Mouse (Mus musculus): ENCODE measurements around the gene Gatad2a. TPM values are rescaled to one million over a fixed set of nuclear protein-coding genes. Genes with fewer than 3 reads are reported as not detected.
"Not testable (repeated sequence)": the region's sequence is repeated elsewhere in the genome, so short reads cannot be mapped to it uniquely, and the experiment has no call there.

The Gatad2a gene
- polyA plus RNA-seq, 1 experiment from 2014 or later: 55.6 TPM

DNA sequence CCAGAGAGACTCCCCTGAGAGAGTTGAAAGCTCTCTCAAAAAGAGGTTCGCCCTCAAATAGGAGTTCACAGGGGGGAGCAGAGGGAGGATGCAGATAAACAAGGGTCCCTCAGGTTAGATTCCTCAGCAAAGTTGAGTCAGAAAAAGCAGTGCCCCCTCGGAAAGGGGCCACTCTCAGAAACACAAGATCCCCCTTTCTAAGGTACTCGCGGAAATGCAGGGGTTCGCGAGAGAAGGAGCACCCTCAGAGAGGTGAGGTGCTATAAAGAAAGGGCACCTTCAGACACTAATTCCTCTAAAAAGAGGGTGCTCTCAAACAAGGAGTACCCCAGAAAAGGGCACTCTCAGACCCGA lies 785 bp downstream of the Gatad2a start:
- Histone ChIP-seq H3K4me3 (peak overlapping the region; percentile 93), H3K9me3 (replicated peaks) (no peaks in the 10 kb centered on the region), H3K27me3 (replicated peaks) (no peaks in the 10 kb centered on the region), H3K4me1 (replicated peaks) (peaks cover 30% of the 10 kb centered on the region), H3K27ac (ENCODE audit: poor library complexity, severe bottlenecking) (peak overlapping the region; percentile 88), H3K9ac (peak overlapping the region; percentile 91), H3K36me3 (0 out of 2 replicates have a peak, but pooled peaks cover 8% of the 10 kb centered on the region), H3K4me2 (peak overlapping the region; percentile 79)
- WGBS: under 1% methylated on average over 7 of the region's 7 CpGs
- ATAC-seq (ENCODE audit: insufficient number of reproducible peaks, low FRiP score): no peak

DNA sequence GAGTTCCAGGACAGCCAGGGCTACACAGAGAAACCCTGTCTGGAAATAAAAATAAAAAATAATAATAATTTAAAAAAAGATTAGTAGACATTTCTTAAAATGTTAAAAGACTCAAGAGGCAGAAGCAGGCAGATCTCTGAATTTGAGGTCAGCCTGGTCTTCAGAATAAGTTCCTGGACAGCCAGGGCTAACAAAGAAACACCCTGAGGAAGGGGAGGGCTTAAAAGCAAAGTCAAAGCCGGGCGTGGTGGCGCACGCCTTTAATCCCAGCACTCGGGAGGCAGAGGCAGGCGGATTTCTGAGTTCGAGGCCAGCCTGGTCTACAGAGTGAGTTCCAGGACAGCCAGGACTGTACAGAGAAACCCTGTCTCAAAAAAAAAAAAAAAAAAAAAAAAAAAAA lies 7.2 kb downstream of the Gatad2a start:
- WGBS: 94% methylated on average over 7 of the region's 7 CpGs
- H3K4me2 ChIP-seq; H3K36me3 ChIP-seq; H3K9me3 ChIP-seq (replicated peaks); H3K9ac ChIP-seq; H3K27me3 ChIP-seq (replicated peaks); ATAC-seq (ENCODE audit: insufficient number of reproducible peaks, low FRiP score); H3K4me3 ChIP-seq; H3K27ac ChIP-seq (ENCODE audit: poor library complexity, severe bottlenecking): not testable (repeated sequence)
- H3K4me1 ChIP-seq (replicated peaks): peaks cover 17% of the 10 kb centered on the region

DNA sequence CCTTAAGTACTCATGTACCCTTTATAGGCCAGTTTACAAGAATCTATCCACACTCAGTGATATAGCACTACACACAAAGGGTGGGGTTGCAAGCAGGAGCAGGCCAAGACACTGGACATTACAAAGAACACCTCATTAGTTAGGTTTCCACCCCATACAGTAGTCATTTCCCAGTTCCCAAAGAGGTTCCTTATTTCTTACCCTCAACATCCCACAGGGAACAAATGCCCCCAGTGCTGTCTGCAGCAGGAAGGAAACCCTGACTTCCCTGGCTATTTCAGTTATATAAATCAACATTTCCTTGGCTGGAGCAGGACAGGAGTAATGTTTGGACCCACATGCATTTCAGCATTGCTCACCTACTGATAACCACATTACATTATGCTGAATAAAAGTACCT lies 8.4 kb downstream of the Gatad2a start:
- no peak overlapping the region for H3K4me2 ChIP-seq
- no peaks in the 10 kb centered on the region for H3K9me3 ChIP-seq (replicated peaks)
- no peak overlapping the region for H3K9ac ChIP-seq
- H3K4me3 ChIP-seq: no peak overlapping the region
- no peaks in the 10 kb centered on the region for H3K27me3 ChIP-seq (replicated peaks)
- no peak overlapping the region for H3K27ac ChIP-seq (ENCODE audit: poor library complexity, severe bottlenecking)
- peaks cover 9% of the 10 kb centered on the region for H3K4me1 ChIP-seq (replicated peaks)
- H3K36me3 ChIP-seq: 0 out of 2 replicates have a peak, but pooled peaks cover 6% of the 10 kb centered on the region
- no peak for ATAC-seq (ENCODE audit: insufficient number of reproducible peaks, low FRiP score)

DNA sequence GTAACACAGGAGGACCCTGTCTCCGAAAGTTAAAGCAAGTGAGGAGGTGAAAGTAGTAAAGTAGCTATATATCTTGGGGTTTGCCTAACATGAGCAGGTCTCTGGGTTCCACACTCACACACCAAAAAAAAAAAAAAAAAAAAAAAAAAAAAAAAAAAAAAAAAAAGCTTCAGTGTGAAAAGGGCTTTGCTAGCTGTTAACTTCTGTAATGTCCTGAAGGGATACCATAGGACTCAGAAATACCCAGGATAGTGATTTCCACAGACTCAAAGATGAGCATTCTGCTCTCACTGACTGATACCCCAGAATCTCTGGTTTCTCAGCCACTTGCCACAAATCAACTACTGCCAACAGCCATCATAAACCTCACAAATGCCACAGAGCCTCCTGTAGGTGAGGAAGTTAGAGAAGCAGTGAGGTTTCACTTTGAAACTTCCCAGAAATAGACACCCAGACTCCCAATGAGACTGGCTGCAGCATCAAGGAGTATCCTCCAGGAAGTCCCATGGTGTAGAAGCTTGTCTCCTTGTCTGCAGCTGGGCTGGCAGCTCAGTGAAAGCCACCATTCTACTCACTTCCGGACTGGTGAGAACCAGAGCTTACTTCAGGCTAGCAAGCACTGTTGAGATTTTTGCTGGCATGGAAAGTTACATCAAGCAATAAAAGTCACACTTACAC lies 11.2 kb downstream of the Gatad2a start:
- H3K36me3 ChIP-seq: no peaks in the 10 kb centered on the region
- no peaks in the 10 kb centered on the region for H3K27me3 ChIP-seq (replicated peaks)
- ATAC-seq (ENCODE audit: insufficient number of reproducible peaks, low FRiP score): no peak
- no peak overlapping the region for H3K4me2 ChIP-seq
- no peaks in the 10 kb centered on the region for H3K9me3 ChIP-seq (replicated peaks)
- H3K4me3 ChIP-seq: no peak overlapping the region
- H3K27ac ChIP-seq (ENCODE audit: poor library complexity, severe bottlenecking): no peak overlapping the region
- H3K9ac ChIP-seq: no peak overlapping the region
- 74% methylated on average over 2 of the region's 2 CpGs for WGBS
- H3K4me1 ChIP-seq (replicated peaks): 0 out of 2 replicates have a peak, but pooled peaks cover 4% of the 10 kb centered on the region

DNA sequence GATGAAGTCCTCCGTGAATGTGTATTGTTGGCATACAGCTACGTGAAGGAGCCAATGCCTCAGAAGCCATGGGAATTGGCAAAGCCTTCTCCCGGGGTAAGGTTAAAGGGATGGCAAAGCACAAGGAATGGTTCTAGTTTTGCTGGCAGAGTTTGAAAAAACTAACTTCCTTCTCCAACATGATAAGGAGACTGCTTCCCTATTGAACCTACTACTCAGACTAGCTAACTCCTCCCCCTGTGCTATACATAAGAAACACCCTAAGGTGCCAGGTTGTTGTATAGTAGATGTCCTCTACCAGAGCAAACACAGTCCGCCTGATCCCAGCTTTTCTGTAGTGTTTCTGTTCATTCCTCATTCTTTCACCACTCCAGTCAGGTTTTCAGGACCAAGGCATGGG lies 17.7 kb downstream of the Gatad2a start:
- H3K4me2 ChIP-seq: no peak overlapping the region
- no peak overlapping the region for H3K27ac ChIP-seq (ENCODE audit: poor library complexity, severe bottlenecking)
- 94% methylated on average over 4 of the region's 4 CpGs for WGBS

DNA sequence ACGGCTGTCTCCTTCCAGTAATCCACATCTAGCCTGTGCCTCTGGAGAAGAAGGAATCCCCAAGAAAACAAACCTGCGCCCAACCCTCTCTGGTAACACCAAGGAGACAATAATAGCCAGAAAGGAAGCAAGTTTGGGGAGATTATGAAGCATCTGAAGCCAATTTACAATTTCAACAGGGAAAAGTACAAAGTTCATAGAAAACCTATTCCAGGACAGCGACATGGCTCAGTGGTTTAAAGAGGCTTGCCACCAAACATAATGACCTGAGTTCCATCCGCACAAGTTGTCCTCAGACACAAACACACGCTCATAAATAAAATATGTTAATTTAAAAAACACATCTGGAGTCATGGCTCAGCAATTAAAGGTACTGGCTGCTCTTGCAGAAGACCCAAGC lies 21.4 kb downstream of the Gatad2a start:
- Histone ChIP-seq H3K9ac (peak overlapping the region; percentile 97), H3K4me3 (peak overlapping the region; percentile 97), H3K27me3 (replicated peaks) (no peaks in the 10 kb centered on the region), H3K4me2 (peak overlapping the region; percentile 78), H3K36me3 (no peaks in the 10 kb centered on the region), H3K4me1 (replicated peaks) (peaks cover 44% of the 10 kb centered on the region), H3K27ac (ENCODE audit: poor library complexity, severe bottlenecking) (peak overlapping the region; percentile 86), H3K9me3 (replicated peaks) (no peaks in the 10 kb centered on the region)
- ATAC-seq (ENCODE audit: insufficient number of reproducible peaks, low FRiP score): no peak
- WGBS: 42% methylated on average over 5 of the region's 5 CpGs

More for the DNA sequence above, 17.7 kb downstream of the Gatad2a start:
- no peaks in the 10 kb centered on the region for H3K36me3 ChIP-seq
- H3K4me3 ChIP-seq: no peak overlapping the region
- no peak for ATAC-seq (ENCODE audit: insufficient number of reproducible peaks, low FRiP score)
- H3K27me3 ChIP-seq (replicated peaks): no peaks in the 10 kb centered on the region
- H3K9me3 ChIP-seq (replicated peaks): no peaks in the 10 kb centered on the region
- peaks cover 8% of the 10 kb centered on the region; the same call in 1 of the 2 replicates for H3K4me1 ChIP-seq (replicated peaks)
- no peak overlapping the region for H3K9ac ChIP-seq

DNA sequence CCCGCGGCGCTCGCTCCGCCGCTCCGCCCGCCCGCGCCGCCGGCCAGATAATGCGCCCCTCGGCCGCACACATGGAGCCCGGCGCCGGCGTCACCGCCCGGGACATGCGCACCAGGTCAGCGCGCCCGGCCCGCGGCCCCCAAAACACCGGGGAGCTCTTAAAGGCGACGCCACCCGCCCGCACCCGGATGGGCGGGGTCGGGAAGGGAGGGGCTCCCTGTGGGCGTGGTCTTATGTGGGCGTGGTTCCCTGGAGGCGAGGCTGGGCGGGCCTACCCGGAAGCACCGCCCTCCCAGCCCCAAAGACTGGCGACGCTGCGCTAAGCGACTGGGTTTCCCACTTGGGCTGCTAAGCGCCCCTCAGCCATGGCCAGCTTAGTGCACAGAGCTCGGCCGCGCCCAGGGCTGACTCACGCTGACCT lies 22.0 kb downstream of the Gatad2a start:
- H3K9me3 ChIP-seq (replicated peaks): no peaks in the 10 kb centered on the region
- no peaks in the 10 kb centered on the region for H3K36me3 ChIP-seq
- no peaks in the 10 kb centered on the region for H3K27me3 ChIP-seq (replicated peaks)
- ATAC-seq (ENCODE audit: insufficient number of reproducible peaks, low FRiP score): peak; percentile 96
- WGBS: under 1% methylated on average over 47 of the region's 50 CpGs
- H3K4me2 ChIP-seq: peak overlapping the region; percentile 78
- peak overlapping the region; percentile 97 for H3K4me3 ChIP-seq
- peak overlapping the region; percentile 86 for H3K27ac ChIP-seq (ENCODE audit: poor library complexity, severe bottlenecking)
- H3K4me1 ChIP-seq (replicated peaks): peaks cover 50% of the 10 kb centered on the region
- H3K9ac ChIP-seq: peak overlapping the region; percentile 97

DNA sequence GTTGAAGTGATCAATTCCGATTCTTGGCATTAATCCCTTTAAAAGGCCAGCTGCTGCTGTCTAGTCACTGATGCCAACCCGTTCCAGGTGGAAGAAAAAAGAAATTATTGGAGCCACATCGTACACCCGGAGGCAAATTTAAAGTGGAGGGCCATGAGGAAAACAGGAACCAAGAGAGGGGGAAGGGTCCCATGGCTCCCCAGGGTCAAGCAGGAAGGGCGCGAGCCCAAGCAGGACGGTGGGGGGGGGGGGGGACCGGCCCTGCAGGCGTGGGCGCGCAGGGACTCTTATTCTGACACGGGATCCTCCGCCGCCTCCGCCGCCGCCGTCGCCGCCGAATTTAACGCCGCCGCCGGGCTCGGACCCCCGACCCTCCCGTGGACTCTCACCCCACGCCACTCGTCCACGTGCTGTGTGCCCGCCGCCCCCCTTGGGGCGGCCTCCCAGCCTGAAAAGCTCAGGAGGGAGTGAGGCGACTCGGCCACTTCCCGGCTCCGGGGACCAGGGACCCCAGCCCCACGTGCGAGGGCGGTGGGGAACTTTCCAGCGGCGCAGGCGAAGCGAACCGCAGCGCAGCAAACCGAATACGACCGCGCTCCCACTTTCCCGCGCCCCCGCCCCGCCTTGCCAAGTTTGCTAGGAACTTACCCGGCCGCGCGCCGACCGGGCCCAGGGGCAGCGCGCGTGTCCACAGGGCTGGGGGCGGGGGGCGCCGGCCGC lies 22.6 kb downstream of the Gatad2a start:
- Histone ChIP-seq H3K9me3 (replicated peaks) (no peaks in the 10 kb centered on the region), H3K4me2 (peak overlapping the region; percentile 78), H3K9ac (peak overlapping the region; percentile 97), H3K4me1 (replicated peaks) (peaks cover 54% of the 10 kb centered on the region), H3K36me3 (no peaks in the 10 kb centered on the region), H3K27me3 (replicated peaks) (no peaks in the 10 kb centered on the region), H3K4me3 (peak overlapping the region; percentile 97), H3K27ac (ENCODE audit: poor library complexity, severe bottlenecking) (peak overlapping the region; percentile 86)
- peak; percentile 13; the same call in 1 of the 2 replicates for ATAC-seq (ENCODE audit: insufficient number of reproducible peaks, low FRiP score)
- under 1% methylated on average over 56 of the region's 68 CpGs for WGBS

DNA sequence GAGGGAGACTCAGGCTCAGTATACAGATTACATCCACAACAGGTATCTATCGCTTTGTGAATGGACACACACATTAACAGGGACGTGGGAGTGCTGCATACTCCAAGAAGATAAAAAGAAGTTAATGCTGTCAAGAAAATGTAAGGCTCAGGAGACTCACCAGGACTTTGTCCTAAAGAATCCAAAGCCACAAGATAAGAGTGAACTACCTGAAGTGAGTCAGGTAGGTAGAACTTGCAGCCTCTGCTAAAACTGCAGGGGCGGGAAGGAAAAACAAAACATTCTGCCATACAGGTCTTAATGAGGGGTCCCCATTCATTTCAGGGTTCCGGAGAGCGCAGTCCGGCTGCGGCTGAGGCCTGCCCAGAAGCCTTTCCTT lies 23.1 kb downstream of the Gatad2a start:
- H3K4me1 ChIP-seq (replicated peaks): peaks cover 57% of the 10 kb centered on the region
- H3K9me3 ChIP-seq (replicated peaks): no peaks in the 10 kb centered on the region
- no peaks in the 10 kb centered on the region for H3K36me3 ChIP-seq
- 14% methylated on average over 7 of the region's 7 CpGs for whole genome bisulfite sequencing
- peak overlapping the region; percentile 78 for H3K4me2 ChIP-seq
- peak overlapping the region; percentile 86; the same call in 1 of the 2 replicates for H3K27ac ChIP-seq (ENCODE audit: poor library complexity, severe bottlenecking)
- no peak for ATAC-seq (ENCODE audit: insufficient number of reproducible peaks, low FRiP score)
- H3K27me3 ChIP-seq (replicated peaks): no peaks in the 10 kb centered on the region
- peak overlapping the region; percentile 97 for H3K4me3 ChIP-seq
- H3K9ac ChIP-seq: peak overlapping the region; percentile 97

DNA sequence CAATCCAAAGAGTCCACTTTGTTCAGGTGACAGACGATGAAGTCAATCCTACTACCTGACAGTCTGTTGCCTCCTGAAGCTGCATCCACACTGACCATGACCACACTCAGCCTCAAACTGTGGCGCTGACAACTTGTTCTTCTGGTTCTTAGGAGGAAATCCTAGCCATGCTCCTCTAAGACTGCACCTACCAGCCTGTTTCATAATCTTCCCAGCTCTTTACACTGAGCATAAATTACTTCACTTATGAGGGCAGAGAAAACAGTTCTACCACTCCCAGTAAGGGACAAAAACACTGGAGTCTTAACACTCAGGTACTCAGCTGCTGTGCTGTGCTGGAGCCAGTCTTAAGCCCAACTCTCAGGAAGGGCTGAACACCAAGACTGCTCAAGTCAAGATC lies 25.3 kb downstream of the Gatad2a start:
- Histone ChIP-seq H3K27me3 (replicated peaks) (no peaks in the 10 kb centered on the region), H3K4me2 (peak overlapping the region; percentile 78), H3K36me3 (no peaks in the 10 kb centered on the region), H3K4me1 (replicated peaks) (peaks cover 72% of the 10 kb centered on the region), H3K9ac (peak overlapping the region; percentile 34; the same call in 1 of the 2 replicates), H3K4me3 (no peak overlapping the region), H3K9me3 (replicated peaks) (no peaks in the 10 kb centered on the region), H3K27ac (ENCODE audit: poor library complexity, severe bottlenecking) (no peak overlapping the region)
- ATAC-seq (ENCODE audit: insufficient number of reproducible peaks, low FRiP score): no peak
- 65% methylated on average over 2 of the region's 2 CpGs for WGBS

DNA sequence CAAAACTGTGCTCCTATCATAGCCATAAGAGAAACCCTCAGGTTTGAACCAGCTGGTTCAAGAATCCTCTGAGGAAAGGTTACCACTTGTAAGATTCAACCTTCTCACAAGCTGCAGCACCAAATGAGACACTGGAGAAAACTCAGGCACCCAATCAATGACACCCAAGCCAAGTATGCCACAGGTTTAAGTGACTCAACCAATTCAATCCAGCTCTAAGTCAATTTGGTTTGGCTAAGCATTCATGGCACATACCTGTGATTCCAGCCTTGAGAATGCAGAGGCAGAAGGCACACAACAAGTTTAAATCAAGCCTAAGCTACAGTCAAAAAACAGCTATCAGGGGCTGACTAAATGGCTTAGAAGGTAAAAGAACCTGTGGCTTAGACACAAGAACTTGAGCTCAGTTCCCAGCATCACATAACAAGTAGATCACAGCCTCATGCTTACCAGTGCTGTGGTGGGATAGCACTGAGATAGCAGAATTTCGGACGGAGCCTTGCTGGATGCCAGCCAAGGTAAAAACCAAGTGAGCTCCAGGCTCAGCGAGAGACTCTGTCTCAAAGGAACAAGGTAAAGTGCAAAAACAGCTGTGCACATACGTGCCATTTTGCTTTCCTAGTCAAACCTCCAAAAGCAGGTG lies 28.8 kb downstream of the Gatad2a start:
- Histone ChIP-seq H3K9me3 (replicated peaks) (no peaks in the 10 kb centered on the region), H3K4me1 (replicated peaks) (peaks cover 73% of the 10 kb centered on the region), H3K27me3 (replicated peaks) (no peaks in the 10 kb centered on the region), H3K36me3 (no peaks in the 10 kb centered on the region), H3K4me2 (no peak overlapping the region), H3K27ac (ENCODE audit: poor library complexity, severe bottlenecking) (no peak overlapping the region), H3K9ac (no peak overlapping the region), H3K4me3 (no peak overlapping the region)
- no peak for ATAC-seq (ENCODE audit: insufficient number of reproducible peaks, low FRiP score)
- 57% methylated on average over 4 of the region's 4 CpGs for WGBS

Measured in heart, embryonic 12.5 days (tissue).